Mouse (Mus musculus) kidney, embryonic 16.5 days (tissue): ENCODE measurements around the gene Spryd7. TPM values are rescaled to one million over a fixed set of nuclear protein-coding genes. Genes with fewer than 3 reads are reported as not detected.
"Not testable (repeated sequence)": the region's sequence is repeated elsewhere in the genome, so short reads cannot be mapped to it uniquely, and the experiment has no call there.

Source experiments
- ATAC-seq: fragments of 200-750 bp; cut with Nextera tagmentation; 2 replicates; pipeline ENCODE4 v1.8.0; 2017; ENCODE audit warnings: moderate TSS enrichment; ENCODE audit not compliant: low FRiP score, low TSS enrichment
- H3K27ac ChIP-seq: fragments of 300-500 bp; sonication (generic); 2 replicates; pipeline ENCODE4 v1.5.1; 2014; ENCODE audit warnings: low read length
- H3K27me3 ChIP-seq: fragments of 300-500 bp; sonication (generic); 2 replicates; pipeline ENCODE4 v1.6.1; 2014; ENCODE audit warnings: low read length, control low read depth, mixed read lengths; ENCODE audit not compliant: insufficient read depth
- H3K36me3 ChIP-seq: fragments of 300-500 bp; sonication (generic); 2 replicates; pipeline ENCODE4 v1.6.1; 2014; ENCODE audit warnings: low read length, control low read depth, mixed read lengths; ENCODE audit not compliant: insufficient read depth
- H3K4me1 ChIP-seq: fragments of 300-500 bp; sonication (generic); 2 replicates; pipeline ENCODE4 v1.6.1; 2014; ENCODE audit warnings: low read length, control low read depth, mixed read lengths; ENCODE audit not compliant: insufficient read depth
- H3K4me2 ChIP-seq: fragments of 300-500 bp; sonication (generic); replicated peaks from 2 replicates; pipeline ENCODE4 v1.6.1; 2014; ENCODE audit warnings: low read depth, low read length
- H3K4me3 ChIP-seq: fragments of 300-500 bp; sonication (generic); 2 replicates; pipeline ENCODE4 v1.5.1; 2014; ENCODE audit warnings: mild to moderate bottlenecking, low read length
- H3K9ac ChIP-seq: fragments of 300-500 bp; sonication (generic); replicated peaks from 2 replicates; pipeline ENCODE4 v1.6.1; 2014; ENCODE audit warnings: low read length
- H3K9me3 ChIP-seq: fragments of 300-500 bp; sonication (generic); 2 replicates; pipeline ENCODE4 v1.6.1; 2016; ENCODE audit warnings: low read length, control low read depth
- WGBS: fragments of 180-500 bp; shearing (Covaris S2); extraction: QIAGEN DNeasy Blood & Tissue Kit; methylation state at CpG from one replicate; pipeline ENCODE4 v1.1.7; 2014; 5-methylcytosine and 5-hydroxymethylcytosine counted together
- polyA plus RNA-seq: library from polyadenylated mRNA; unstranded; fragments of >200 nt; fragmentation: Nextera tagmentation; extraction: Ambion mirVana; gene quantifications from 2 replicates; pipeline ENCODE4 v1.2.1, GENCODE M21; 2015

The Spryd7 gene
- polyA plus RNA-seq, 1 experiment from 2014 or later, result 21.4 TPM

- no peak overlapping the region for H3K4me3 ChIP-seq
- WGBS, result 93% methylated on average over 1 of the region's 1 CpGs
- no peaks in the 10 kb centered on the region for H3K4me1 ChIP-seq
- H3K9me3 ChIP-seq, result no peaks in the 10 kb centered on the region
- no peak for ATAC-seq
- 0 out of 2 replicates have a peak, but pooled peaks cover 5% of the 10 kb centered on the region for H3K36me3 ChIP-seq
- H3K4me2 ChIP-seq, result no peak overlapping the region
- H3K27me3 ChIP-seq, result no peaks in the 10 kb centered on the region
- H3K27ac ChIP-seq, result no peak overlapping the region
- H3K9ac ChIP-seq, result no peak overlapping the region
Measured at GRCm38 (mm10) chr14:61548614-61549013, 8.1 kb downstream of the Spryd7 start.

- H3K27me3 ChIP-seq, H3K4me3 ChIP-seq, H3K9me3 ChIP-seq, H3K27ac ChIP-seq, H3K4me2 ChIP-seq, H3K4me1 ChIP-seq, ATAC-seq, H3K9ac ChIP-seq: not testable (repeated sequence)
- H3K36me3 ChIP-seq, result peaks cover 11% of the 10 kb centered on the region
- WGBS, result 93% methylated on average over 4 of the region's 11 CpGs
Measured at GRCm38 (mm10) chr14:61537772-61538171, 18.9 kb downstream of the Spryd7 start.

GRCm38 (mm10) chr14:61536631-61537264 lies 19.9 kb downstream of the Spryd7 start:
- Histone ChIP-seq H3K27ac (no peak overlapping the region), H3K4me3 (no peak overlapping the region), H3K27me3 (no peaks in the 10 kb centered on the region), H3K4me2 (no peak overlapping the region), H3K36me3 (peaks cover 11% of the 10 kb centered on the region), H3K9me3 (no peaks in the 10 kb centered on the region), H3K9ac (no peak overlapping the region), H3K4me1 (no peaks in the 10 kb centered on the region)
- ATAC-seq, result no peak
- WGBS, result 85% methylated on average over 5 of the region's 5 CpGs

GRCm38 (mm10) chr14:61535811-61536210 lies 20.9 kb downstream of the Spryd7 start:
- H3K4me1 ChIP-seq, result no peaks in the 10 kb centered on the region
- no peaks in the 10 kb centered on the region for H3K9me3 ChIP-seq
- no peak overlapping the region for H3K9ac ChIP-seq
- H3K27ac ChIP-seq, result no peak overlapping the region
- 88% methylated on average over 3 of the region's 3 CpGs for WGBS
- no peak for ATAC-seq
- no peak overlapping the region for H3K4me2 ChIP-seq
- peaks cover 11% of the 10 kb centered on the region for H3K36me3 ChIP-seq
- no peak overlapping the region for H3K4me3 ChIP-seq
- no peaks in the 10 kb centered on the region for H3K27me3 ChIP-seq

GRCm38 (mm10) chr14:61530966-61531365 lies 25.7 kb downstream of the Spryd7 start:
- Histone ChIP-seq H3K9me3 (no peaks in the 10 kb centered on the region), H3K27ac (no peak overlapping the region), H3K4me1 (no peaks in the 10 kb centered on the region), H3K9ac (no peak overlapping the region), H3K27me3 (no peaks in the 10 kb centered on the region), H3K4me2 (no peak overlapping the region), H3K4me3 (no peak overlapping the region), H3K36me3 (peaks cover 11% of the 10 kb centered on the region)
- no peak for ATAC-seq

- Histone ChIP-seq H3K4me3 (no peak overlapping the region), H3K9ac (no peak overlapping the region), H3K36me3 (peaks cover 5% of the 10 kb centered on the region), H3K4me2 (no peak overlapping the region), H3K27ac (no peak overlapping the region), H3K27me3 (no peaks in the 10 kb centered on the region), H3K4me1 (no peaks in the 10 kb centered on the region), H3K9me3 (no peaks in the 10 kb centered on the region)
- WGBS, result 84% methylated on average over 2 of the region's 2 CpGs
- no peak for ATAC-seq
Measured at GRCm38 (mm10) chr14:61530396-61530795, 26.3 kb downstream of the Spryd7 start.

- Histone ChIP-seq H3K9me3 (no peaks in the 10 kb centered on the region), H3K4me1 (no peaks in the 10 kb centered on the region), H3K4me2 (no peak overlapping the region), H3K4me3 (no peak overlapping the region), H3K27me3 (no peaks in the 10 kb centered on the region), H3K27ac (no peak overlapping the region), H3K9ac (no peak overlapping the region), H3K36me3 (no peaks in the 10 kb centered on the region)
- 87% methylated on average over 7 of the region's 7 CpGs for WGBS
- ATAC-seq, result no peak
Measured at GRCm38 (mm10) chr14:61529533-61529932, 27.2 kb downstream of the Spryd7 start.

GRCm38 (mm10) chr14:61526006-61526405 lies 30.7 kb downstream of the Spryd7 start:
- Histone ChIP-seq H3K27ac (no peak overlapping the region), H3K4me2 (no peak overlapping the region), H3K9ac (no peak overlapping the region), H3K4me3 (no peak overlapping the region), H3K36me3 (no peaks in the 10 kb centered on the region), H3K4me1 (no peaks in the 10 kb centered on the region), H3K9me3 (no peaks in the 10 kb centered on the region), H3K27me3 (no peaks in the 10 kb centered on the region)
- 96% methylated on average over 2 of the region's 2 CpGs for WGBS
- no peak for ATAC-seq

GRCm38 (mm10) chr14:61523821-61524220 lies 32.9 kb downstream of the Spryd7 start:
- Histone ChIP-seq H3K9me3 (peaks cover 4% of the 10 kb centered on the region; the same call in 1 of the 2 replicates), H3K4me1 (no peaks in the 10 kb centered on the region), H3K9ac (no peak overlapping the region), H3K36me3 (no peaks in the 10 kb centered on the region), H3K4me2 (no peak overlapping the region), H3K4me3 (no peak overlapping the region), H3K27me3 (no peaks in the 10 kb centered on the region), H3K27ac (no peak overlapping the region)
- 80% methylated on average over 2 of the region's 2 CpGs for WGBS
- no peak for ATAC-seq

- no peak overlapping the region for H3K9ac ChIP-seq
- H3K4me3 ChIP-seq, result no peak overlapping the region
- no peak overlapping the region for H3K4me2 ChIP-seq
- no peak for ATAC-seq
- 79% methylated on average over 10 of the region's 10 CpGs for WGBS
- no peaks in the 10 kb centered on the region for H3K4me1 ChIP-seq
- peaks cover 7% of the 10 kb centered on the region; the same call in 1 of the 2 replicates for H3K9me3 ChIP-seq
- H3K27me3 ChIP-seq, result no peaks in the 10 kb centered on the region
- no peak overlapping the region for H3K27ac ChIP-seq
- H3K36me3 ChIP-seq, result no peaks in the 10 kb centered on the region
Measured at GRCm38 (mm10) chr14:61518659-61519480, 37.8 kb downstream of the Spryd7 start.
